Mouse (Mus musculus): ENCODE data around the gene Gm26938. TPM values are rescaled to one million over a fixed set of nuclear protein-coding genes. Genes with fewer than 3 reads are reported as not detected.
A peak's percentile ranks its signal among the peaks of the same experiment; 100 is the strongest.

The Gm26938 gene
- polyA plus RNA-seq, 1 experiment = not detected

DNA sequence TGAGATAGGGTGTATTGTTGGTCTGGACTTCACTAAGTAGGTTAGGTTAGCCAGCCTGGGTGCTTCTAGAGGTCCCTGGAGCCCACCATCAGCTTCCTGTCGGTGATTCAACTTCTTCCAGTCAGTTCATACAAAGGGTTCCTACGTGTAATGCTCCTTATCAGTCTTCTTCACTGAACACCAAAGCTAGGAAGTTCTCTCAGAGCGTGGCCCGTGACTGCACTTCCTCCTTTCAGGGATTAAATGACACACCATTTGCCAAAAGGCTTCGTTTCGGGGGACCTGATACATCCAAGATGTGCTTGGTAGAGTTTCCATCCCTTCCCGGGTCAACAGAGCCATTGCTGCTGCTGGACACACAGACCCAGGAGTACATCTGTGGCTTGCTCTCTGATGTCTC lies 5.9 kb upstream of the Gm26938 start:
- TF ChIP-seq CTCF (IDR thresholded peaks at IDR 0.05; ENCODE audit: low read depth, low read length) (no peak), POLR2A (IDR thresholded peaks at IDR 0.05; ENCODE audit: borderline replicate concordance, low read depth, low read length) (no peak)
- Histone ChIP-seq H3K27ac (ENCODE audit: insufficient read depth, low read depth, low read length) (no peak overlapping the region), H3K4me3 (ENCODE audit: insufficient read depth, low read length) (no peak overlapping the region), H3K4me1 (ENCODE audit: control insufficient read depth, insufficient read depth, low read length) (peaks cover 12% of the 10 kb centered on the region)

DNA sequence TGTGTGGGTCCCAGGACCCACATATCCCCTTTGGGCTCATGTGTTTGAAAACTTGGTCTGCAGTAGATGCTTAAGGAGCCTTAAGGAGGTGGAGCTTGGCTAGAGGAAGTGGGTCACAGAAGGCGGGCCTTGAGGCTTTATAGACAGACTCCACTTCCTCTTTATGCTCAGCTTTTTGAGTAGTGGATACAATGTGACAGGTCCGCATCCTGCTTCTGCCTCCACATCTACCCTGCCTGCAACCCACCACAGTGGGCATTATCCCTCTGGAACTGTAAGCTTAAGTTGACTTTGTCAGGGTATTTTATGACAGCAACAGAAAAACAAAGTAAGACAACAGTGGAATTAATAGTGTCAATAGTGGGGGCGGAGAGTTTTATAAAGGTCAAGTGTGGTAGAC lies 4.5 kb upstream of the Gm26938 start:
- peak overlapping the region; percentile 41 for H3K4me3 ChIP-seq (ENCODE audit: insufficient read depth, low read length)
- no peak for TF ChIP-seq CTCF (IDR thresholded peaks at IDR 0.05; ENCODE audit: low read depth, low read length)
- no peak for TF ChIP-seq POLR2A (IDR thresholded peaks at IDR 0.05; ENCODE audit: borderline replicate concordance, low read depth, low read length)
- H3K4me1 ChIP-seq (ENCODE audit: control insufficient read depth, insufficient read depth, low read length) = peaks cover 12% of the 10 kb centered on the region
- H3K27ac ChIP-seq (ENCODE audit: insufficient read depth, low read depth, low read length) = no peak overlapping the region

DNA sequence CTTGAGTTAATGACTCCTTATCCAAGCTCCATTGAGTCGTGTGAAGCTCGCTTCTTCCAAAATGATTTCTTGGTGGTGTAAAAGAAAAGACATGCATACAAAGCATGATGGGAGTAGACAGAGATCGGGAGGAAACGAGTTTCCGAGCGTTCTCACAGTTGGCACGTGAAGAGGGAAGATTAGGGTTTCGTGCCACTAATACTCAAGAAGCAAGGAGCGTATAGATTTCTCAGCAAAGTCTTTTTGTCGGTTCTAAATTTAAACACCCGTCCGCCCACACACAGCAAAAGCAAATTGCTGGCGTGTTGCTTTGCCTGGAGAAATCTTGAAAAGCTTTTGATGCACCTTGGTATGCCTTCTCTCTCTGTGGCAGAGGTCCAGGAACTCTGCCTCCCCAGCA lies 3.2 kb upstream of the Gm26938 start:
- Histone ChIP-seq H3K4me3 (ENCODE audit: insufficient read depth, low read length) (no peak overlapping the region), H3K4me1 (ENCODE audit: control insufficient read depth, insufficient read depth, low read length) (peaks cover 17% of the 10 kb centered on the region), H3K27ac (ENCODE audit: insufficient read depth, low read depth, low read length) (no peak overlapping the region)
- TF ChIP-seq POLR2A (IDR thresholded peaks at IDR 0.05; ENCODE audit: borderline replicate concordance, low read depth, low read length) = no peak

DNA sequence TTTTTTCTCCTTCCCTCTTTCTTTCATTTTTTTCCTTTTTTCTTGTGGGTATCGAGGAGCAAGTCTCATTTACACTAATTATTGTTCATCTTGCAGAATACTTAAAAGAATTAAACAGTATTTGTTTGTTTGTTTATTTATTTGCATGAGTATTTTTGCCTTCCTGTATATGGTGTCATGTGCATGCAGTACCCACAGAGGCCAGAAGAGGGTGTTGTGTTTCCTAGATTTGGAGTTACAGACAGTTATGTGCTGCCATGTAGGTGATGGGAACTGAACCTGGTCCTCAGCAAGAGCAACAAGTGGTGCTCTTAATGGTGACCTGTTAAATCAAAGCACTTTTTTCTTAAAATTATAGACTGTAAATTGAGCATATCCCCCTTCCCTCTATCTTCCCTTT lies 1.4 kb upstream of the Gm26938 start:
- TF ChIP-seq CTCF (IDR thresholded peaks at IDR 0.05; ENCODE audit: low read depth, low read length) = no peak
- no peak for TF ChIP-seq POLR2A (IDR thresholded peaks at IDR 0.05; ENCODE audit: borderline replicate concordance, low read depth, low read length)
- H3K4me3 ChIP-seq (ENCODE audit: insufficient read depth, low read length) = no peak overlapping the region
- no peak overlapping the region for H3K27ac ChIP-seq (ENCODE audit: insufficient read depth, low read depth, low read length)
- peaks cover 17% of the 10 kb centered on the region for H3K4me1 ChIP-seq (ENCODE audit: control insufficient read depth, insufficient read depth, low read length)

DNA sequence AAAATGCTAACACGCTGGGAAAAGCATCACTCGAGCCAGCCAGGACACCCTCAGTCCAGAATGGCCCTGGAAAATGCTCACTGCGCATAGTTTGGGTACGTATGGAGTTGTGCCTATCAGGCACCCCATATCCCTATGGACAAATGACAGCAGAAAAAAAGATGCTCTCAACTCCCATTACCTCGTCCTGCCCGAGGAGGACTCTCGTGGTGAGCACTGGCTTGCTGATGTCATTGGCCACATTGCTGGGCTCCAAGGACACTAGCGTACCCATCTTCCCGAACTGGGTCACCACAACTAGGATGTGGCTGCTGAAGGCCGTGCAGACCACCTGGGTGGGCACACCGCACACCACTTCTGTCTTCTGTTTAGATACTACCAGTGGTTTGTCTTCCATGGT lies 260 bp downstream of the Gm26938 start:
- TF ChIP-seq POLR2A (IDR thresholded peaks at IDR 0.05; ENCODE audit: borderline replicate concordance, low read depth, low read length) (no peak), CTCF (IDR thresholded peaks at IDR 0.05; ENCODE audit: low read depth, low read length) (no peak)
- Histone ChIP-seq H3K4me3 (ENCODE audit: insufficient read depth, low read length) (peak overlapping the region; percentile 89), H3K4me1 (ENCODE audit: control insufficient read depth, insufficient read depth, low read length) (peaks cover 11% of the 10 kb centered on the region), H3K27ac (ENCODE audit: insufficient read depth, low read depth, low read length) (no peak overlapping the region)

DNA sequence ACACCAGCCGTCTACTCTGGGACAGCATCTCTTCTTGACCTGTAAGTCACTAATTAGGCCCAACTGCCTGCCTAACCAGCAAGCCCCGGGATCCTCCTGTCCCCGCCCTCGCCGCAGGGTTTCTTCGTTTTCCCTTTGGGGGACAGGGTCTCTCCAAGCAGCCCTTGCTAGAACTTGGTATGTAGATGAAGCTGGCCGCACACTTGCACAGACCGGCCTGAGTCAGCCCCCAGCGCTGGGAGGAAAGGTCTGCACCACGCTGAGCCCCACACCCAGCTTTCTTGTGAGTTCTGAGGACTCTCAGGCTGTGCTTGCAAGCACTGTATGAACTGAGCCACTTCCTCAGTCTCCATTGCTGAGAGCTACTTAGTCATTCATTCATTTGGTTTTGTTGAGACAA lies 1.7 kb downstream of the Gm26938 start:
- no peak overlapping the region for H3K4me3 ChIP-seq (ENCODE audit: insufficient read depth, low read length)
- peaks cover 5% of the 10 kb centered on the region; the same call in 1 of the 2 replicates for H3K4me1 ChIP-seq (ENCODE audit: control insufficient read depth, insufficient read depth, low read length)
- H3K27ac ChIP-seq (ENCODE audit: insufficient read depth, low read depth, low read length) = no peak overlapping the region
- TF ChIP-seq POLR2A (IDR thresholded peaks at IDR 0.05; ENCODE audit: borderline replicate concordance, low read depth, low read length) (no peak), CTCF (IDR thresholded peaks at IDR 0.05; ENCODE audit: low read depth, low read length) (no peak)

DNA sequence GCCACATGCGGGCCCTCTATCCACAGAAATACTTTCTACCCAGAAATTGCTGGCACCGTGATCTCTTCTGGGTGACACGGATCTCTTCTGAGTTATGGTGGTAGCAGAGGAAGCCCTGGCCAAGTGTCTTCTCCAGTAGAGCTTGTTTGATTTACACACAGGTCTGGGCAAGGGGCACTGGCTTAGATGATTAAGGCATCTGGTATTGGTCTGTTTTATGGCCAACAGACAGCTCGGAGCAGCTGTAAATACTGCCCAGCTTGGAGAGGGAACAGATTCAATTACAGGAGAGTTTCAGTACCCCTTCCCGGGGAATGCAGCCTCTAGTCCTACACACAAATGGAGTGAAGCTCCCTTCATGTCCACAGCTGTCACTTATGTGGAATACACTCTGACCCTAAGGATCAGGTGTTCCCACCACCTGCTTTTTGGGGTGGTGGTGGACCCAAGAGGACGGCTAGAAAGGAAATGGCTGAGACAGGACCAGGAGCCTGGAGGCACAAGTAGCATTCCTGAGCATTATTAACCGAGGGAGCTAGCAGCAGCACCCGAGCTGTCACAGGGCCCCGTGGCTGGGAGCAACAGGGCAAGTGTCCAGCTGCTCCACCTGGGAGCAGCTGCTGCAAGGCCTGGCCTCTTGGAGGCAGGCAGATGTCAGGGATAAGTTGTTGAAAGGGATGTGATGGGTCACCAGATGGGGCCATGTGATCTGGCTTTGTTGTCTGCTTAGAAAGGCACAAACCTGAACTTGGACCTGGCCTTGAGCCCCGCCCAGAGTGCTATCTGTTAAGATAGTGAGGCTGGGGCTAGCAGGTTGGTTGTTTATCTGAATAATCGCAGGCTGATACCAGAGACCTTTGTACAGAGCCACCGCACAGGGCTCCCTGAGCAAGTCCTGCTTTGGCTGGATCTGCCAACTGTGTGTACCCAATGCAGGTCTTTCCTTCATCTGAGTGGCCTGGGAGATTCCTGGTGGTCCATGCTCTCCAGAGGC lies 4.4 kb downstream of the Gm26938 start:
- H3K4me3 ChIP-seq (ENCODE audit: insufficient read depth, low read length) = no peak overlapping the region
- no peak overlapping the region for H3K27ac ChIP-seq (ENCODE audit: insufficient read depth, low read depth, low read length)
- peaks cover 5% of the 10 kb centered on the region; the same call in 1 of the 2 replicates for H3K4me1 ChIP-seq (ENCODE audit: control insufficient read depth, insufficient read depth, low read length)
- no peak for TF ChIP-seq CTCF (IDR thresholded peaks at IDR 0.05; ENCODE audit: low read depth, low read length)

DNA sequence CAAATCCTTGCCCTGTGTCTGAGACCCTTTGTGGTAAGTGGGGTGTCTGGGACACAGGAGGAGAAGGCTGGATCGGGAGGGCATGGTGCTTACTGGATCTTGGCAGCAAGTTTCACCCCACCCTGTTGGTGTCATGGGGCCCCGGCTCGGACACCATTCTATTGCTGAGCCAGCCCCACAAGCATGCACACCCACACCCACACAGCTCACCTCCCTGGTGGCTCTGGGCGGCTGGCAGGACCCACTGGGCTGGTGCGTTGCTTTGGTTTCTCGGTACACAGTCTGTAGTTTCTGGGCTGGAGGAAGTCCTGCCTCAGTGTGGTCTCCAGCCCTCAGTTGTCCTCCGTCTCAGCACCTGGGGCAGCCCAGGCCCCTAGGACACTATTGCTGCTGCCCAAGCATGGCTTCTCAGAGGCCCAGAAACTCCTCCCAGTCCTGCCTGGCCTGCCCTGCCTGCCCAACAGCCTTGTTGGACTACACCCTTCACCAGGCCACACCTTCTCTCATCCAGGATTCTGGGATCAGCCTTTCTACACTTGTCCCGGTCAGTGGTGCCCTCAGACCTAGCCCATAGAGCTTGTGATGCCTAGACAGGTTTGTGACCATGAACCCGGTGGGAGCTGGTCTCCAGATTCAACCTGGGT lies 6.5 kb downstream of the Gm26938 start, which contains the start of gene Tmem184a:
TSS of gene Tmem184a (minus strand) at position 380 of the 644 bp plus-strand sequence.
- TF ChIP-seq CTCF (IDR thresholded peaks at IDR 0.05; ENCODE audit: low read depth, low read length) = no peak
- TF ChIP-seq POLR2A (IDR thresholded peaks at IDR 0.05; ENCODE audit: borderline replicate concordance, low read depth, low read length) = no peak
- Histone ChIP-seq H3K4me1 (ENCODE audit: control insufficient read depth, insufficient read depth, low read length) (no peaks in the 10 kb centered on the region), H3K27ac (ENCODE audit: insufficient read depth, low read depth, low read length) (no peak within 1 kb of the TSS), H3K4me3 (ENCODE audit: insufficient read depth, low read length) (no peak within 1 kb of the TSS)

DNA sequence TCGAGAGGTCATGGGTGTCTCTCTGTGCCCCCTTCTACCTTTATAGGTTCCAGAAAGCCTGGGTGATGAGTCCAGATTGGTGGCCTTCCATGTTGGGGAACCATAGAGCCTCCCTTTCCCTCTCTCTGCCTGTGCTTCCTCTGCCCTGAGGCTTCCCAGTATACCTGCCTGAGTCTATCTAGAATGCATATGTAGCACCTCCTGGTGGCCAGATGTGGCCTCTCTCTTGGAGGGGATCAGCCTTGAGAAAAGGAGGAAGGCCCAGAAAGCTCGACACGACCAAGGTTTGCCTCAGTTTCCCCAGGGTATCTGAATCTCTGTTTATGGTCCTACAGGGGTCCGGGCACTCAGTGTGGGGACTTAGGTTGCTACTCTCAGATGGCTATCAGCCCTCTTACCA lies 7.4 kb downstream of the Gm26938 start:
- TF ChIP-seq CTCF (IDR thresholded peaks at IDR 0.05; ENCODE audit: low read depth, low read length) = peak; percentile 47; the same call in 1 of the 2 replicates
- TF ChIP-seq POLR2A (IDR thresholded peaks at IDR 0.05; ENCODE audit: borderline replicate concordance, low read depth, low read length) = no peak
- Histone ChIP-seq H3K4me3 (ENCODE audit: insufficient read depth, low read length) (no peak overlapping the region), H3K27ac (ENCODE audit: insufficient read depth, low read depth, low read length) (no peak overlapping the region), H3K4me1 (ENCODE audit: control insufficient read depth, insufficient read depth, low read length) (no peaks in the 10 kb centered on the region)

DNA sequence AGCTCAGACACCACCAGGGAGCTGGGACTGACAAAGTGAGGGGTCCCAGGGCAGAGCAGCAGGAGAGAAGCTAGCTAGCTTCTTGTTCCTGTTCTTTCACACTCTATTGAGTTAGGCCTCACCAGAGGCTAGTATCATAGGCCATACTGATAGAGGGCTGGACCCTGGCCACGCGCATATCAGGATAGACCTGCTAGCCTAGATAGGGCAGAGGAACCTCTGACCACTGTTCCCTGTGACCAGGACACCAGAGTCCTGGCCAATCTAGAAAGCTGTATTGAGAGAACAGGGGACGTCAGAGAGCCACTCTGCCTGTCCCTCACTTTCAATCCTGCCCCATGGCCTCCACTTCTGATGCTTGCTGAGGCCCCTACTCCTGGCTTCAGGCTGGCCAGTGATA lies 8.2 kb downstream of the Gm26938 start:
- no peak overlapping the region for H3K27ac ChIP-seq (ENCODE audit: insufficient read depth, low read depth, low read length)

More for the DNA sequence above, 8.2 kb downstream of the Gm26938 start:
- Histone ChIP-seq H3K4me3 (ENCODE audit: insufficient read depth, low read length) (no peak overlapping the region), H3K4me1 (ENCODE audit: control insufficient read depth, insufficient read depth, low read length) (no peaks in the 10 kb centered on the region)
- TF ChIP-seq CTCF (IDR thresholded peaks at IDR 0.05; ENCODE audit: low read depth, low read length) (no peak), POLR2A (IDR thresholded peaks at IDR 0.05; ENCODE audit: borderline replicate concordance, low read depth, low read length) (no peak)

Measured in bone marrow macrophage, adult 2 months (primary cell).